Mouse (Mus musculus) cerebral cortex, adult 2 months (tissue): ENCODE results near the gene Slit2.

Source experiments
- WGBS: fragments of 180-500 bp; shearing (Covaris S2); methylation state at CpG from one replicate; pipeline ENCODE4 v1.1.7; 2018; 5-methylcytosine and 5-hydroxymethylcytosine counted together

Gene Slit2

DNA sequence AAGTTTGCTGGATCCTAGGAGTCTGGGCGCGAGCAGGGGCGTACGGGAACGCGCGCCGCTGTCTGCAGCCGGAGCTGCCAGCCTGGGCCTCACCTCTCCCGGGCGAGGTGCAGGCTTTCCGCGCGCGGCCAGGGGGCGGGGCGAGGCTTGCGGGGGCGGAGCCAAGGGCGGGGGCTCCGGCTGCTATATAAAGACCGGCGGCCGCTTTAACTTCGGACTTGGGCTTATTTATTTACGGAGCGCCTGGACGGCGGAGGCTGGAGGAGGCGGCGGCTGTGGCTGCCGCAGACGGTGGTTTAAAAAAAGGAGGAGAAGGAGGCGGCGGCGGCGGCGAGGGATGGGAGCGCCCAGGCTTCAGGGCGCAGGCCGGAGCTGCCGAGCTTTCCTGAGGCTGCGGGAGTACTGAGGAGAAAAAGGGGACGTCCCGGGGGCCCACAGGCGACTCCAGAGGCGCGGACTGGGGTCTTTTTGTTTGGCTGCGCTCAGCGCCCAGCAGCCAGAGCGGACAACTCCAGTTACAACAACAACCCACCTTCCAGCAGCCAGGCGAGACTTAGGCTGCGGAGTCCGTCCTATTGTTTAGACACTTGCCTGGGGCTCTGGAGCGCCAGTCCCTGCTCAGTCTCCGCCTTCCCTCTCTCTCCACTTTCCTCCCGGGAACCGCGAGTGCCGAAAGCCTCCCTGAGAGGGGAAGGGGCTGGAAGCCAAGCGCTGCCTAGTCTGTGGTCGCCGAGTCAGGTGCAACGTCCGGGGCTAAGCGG is at the start of gene Slit2:
TSS of gene Slit2 (plus strand) at position 198 of the 761 bp plus-strand sequence.
- under 1% methylated on average over 66 of the region's 66 CpGs for WGBS

DNA sequence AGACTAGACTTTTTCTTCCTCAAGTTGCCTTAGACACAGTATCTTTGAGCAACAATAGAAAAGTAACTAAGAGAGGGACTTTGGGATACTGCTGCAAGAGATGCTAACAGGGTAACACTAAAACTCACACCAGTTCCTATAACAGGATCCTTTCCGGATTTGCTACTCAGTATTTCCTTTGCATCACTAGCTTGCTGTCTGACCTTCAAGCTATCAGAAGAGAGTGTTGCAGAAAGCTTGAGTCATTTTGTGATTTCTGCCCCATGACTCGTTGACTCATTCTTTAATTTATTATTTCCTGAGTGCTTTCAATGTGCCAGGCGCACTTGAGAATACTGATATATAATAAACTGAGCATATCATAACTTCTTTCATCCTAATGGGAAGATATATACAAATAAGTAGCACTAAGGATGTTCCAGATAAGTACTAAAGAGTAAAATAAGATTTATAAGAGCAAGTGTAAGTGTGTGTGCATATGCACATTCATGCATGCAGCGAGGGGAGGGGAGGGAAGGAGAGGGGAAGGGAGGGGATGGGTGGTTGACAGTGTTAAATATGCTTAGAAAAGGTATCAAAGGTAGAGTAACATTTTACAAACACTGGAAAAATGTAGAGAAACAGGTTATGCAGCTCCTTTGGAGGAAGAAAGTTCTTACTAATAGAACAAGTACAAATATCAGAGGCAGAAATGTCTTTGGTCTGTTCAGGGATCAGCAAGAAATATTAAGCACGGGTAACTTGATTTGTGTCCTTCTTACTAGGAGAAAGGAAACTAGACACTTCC is 44.2 kb upstream of the Slit2 start:
- 85% methylated on average over 5 of the region's 5 CpGs for WGBS

- WGBS = 74% methylated on average over 1 of the region's 1 CpGs
Measured at GRCm38 (mm10) chr5:47956451-47956850, 26.5 kb upstream of the Slit2 start.

- WGBS = 48% methylated on average over 2 of the region's 2 CpGs
Measured at GRCm38 (mm10) chr5:47975795-47976194, 7.1 kb upstream of the Slit2 start.

GRCm38 (mm10) chr5:47979371-47979770 is 3.6 kb upstream of the Slit2 start:
- 45% methylated on average over 4 of the region's 4 CpGs for WGBS

DNA sequence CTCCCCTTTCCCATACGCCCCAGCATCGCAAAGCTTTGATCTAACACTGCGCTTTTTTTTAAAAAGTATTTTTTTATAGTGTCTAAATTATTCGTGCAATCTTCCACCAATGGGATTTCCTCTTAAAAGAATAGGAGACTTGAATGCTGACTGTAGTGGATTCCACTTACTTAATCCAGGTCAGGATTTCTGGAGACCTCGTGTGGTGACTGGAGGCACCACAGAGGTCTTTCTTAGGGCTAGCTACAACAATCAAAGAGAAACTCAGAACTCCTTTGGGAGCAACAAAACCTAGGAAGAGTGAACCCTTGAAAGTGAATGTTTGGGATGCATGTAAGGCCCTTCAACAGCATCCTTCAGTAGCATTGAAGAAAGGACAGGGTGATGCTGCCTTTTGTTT is 2.5 kb upstream of the Slit2 start:
- 46% methylated on average over 5 of the region's 5 CpGs for WGBS

DNA sequence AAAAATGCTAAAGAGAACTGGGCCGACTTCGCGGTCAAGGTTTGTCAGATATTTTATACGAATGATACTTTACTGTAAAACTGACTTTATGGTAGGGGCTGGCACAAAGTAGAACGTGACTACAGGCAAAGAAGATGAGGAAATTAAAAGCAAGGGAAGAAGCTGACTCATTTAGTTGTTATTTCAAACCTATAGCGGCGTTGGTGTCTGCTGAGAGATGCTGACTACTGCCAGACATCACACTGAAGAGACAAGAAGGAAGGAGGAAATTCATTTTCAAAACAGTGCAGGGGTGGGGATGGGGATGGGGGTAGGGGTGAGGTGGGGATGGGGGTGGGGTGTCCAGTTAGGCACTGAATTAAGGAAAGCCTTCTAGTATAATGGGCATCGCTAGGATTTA is 987 bp upstream of the Slit2 start:
- WGBS = 61% methylated on average over 8 of the region's 8 CpGs

DNA sequence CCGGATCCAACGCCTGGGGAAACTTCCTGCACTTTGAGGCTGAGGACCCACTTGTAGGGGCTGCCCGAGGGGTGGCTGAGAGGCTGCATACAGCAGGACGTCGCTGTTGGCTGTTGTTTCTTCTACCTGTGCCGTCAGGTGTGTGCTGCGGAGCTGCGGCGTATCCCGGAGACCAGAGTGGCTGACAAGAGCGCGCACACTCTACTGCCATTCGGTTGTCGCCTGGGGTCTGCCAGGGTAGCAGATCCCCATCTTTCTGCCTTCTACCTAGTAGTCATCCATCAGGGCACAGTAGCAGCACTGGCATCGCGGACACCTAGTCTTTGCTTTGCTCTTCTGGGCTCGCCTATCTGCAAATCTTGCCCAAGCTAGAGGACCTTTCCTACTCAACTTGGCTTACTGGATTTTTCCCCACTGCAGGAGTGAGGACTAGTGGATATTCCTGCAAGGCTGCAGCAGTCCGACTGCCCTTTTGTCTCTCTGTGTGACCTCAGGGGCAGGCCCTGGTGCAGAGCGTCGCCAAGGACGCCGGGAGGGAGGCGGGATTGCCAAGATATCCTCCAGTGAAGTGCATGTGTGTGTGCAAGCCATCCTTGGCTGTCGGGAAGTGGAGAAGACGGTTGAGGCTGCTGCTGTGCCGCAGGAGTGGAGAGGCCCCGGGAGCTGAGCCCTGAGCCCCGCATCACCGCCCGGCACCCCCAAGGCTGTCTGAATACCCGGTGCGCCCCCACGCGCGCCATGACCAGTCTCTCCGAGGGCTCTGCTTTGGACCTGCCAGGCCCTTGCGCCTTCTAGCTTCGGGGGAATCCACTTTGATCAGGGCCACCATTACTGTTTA is 1.0 kb downstream of the Slit2 start:
- 1% methylated on average over 38 of the region's 38 CpGs for WGBS

GRCm38 (mm10) chr5:47984584-47985197 is 1.8 kb downstream of the Slit2 start:
- 15% methylated on average over 23 of the region's 23 CpGs for WGBS

DNA sequence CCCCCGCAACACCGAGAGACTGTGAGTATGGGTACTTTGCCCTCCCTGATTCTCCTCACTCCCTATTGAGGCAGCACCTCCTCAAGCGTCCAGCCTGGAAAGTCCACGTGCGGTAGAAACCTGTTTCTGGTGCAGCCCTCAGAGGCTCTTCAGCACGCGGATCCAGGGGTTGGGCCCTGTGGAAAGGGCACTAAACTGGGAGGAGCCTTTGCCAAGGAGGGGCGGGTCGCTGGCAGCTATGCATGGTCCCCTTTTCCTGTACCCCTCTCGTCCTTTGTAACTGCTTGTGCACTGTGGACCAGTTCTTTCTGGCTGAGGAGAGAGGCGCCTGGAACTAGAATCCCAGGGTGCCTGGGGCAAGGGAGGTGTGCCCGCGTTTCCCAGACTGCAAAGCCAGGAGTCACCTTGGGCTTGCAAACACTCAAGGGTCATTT is 2.3 kb downstream of the Slit2 start:
- WGBS = 5% methylated on average over 13 of the region's 13 CpGs

- 3% methylated on average over 48 of the region's 48 CpGs for WGBS
Measured at GRCm38 (mm10) chr5:47985901-47986670, 3.1 kb downstream of the Slit2 start.

DNA sequence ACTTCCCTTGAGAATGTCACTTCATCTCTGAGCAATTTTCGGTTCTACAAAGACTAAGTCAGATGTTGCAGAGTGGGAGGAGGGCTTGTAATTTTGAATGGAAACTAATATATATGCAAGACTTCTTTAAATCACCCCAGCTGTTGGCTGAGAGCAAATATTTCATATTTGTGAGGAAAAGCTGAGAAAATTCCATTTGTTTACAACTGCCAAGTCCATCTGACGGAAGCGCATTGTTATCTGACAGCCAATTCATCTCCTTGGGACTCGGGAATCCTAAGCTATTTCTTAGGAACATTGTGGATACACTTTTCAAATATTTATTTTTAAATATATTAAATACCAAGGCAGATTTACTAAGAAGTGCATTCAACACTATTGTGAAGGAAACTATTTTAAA is 8.0 kb downstream of the Slit2 start:
- 91% methylated on average over 4 of the region's 4 CpGs for WGBS

DNA sequence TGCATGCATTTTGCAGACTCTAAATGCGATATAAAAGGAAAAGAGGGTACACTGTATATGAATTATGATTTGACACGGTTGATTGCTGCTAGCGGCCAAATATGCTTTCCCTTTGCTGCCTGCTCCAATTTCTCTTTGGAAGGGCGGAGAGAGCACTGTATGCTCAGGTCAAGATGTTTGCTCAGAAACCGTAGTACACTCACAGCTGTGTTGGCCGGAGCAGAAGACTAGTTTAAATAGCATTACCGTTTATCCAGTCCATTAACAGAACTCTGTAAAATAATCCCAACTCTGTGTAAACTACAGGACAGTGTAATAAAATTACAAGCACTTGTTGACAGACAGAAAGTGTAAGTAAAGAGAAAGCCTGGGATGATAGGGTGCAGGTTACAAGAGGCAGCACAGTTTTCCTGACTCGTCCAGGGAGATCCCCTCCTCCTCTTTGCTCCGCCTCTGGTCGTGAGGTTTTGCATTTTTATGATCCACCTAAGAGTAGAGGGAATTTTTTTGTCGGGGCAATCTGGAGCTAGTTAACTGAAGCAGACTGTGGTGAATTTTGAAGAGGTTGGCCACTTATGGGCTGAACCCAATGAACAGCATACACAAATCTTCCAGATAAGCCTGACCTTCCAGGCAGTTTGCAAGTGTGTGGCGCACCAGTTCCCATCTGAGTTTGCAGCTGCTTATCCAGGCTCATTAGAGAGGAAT is 20.9 kb downstream of the Slit2 start:
- 80% methylated on average over 12 of the region's 12 CpGs for WGBS

GRCm38 (mm10) chr5:48005533-48005932 is 22.6 kb downstream of the Slit2 start:
- 70% methylated on average over 9 of the region's 9 CpGs for WGBS

GRCm38 (mm10) chr5:48023441-48023840 is 40.5 kb downstream of the Slit2 start:
- 83% methylated on average over 4 of the region's 4 CpGs for WGBS

GRCm38 (mm10) chr5:48034875-48035274 is 51.9 kb downstream of the Slit2 start:
- WGBS = 91% methylated on average over 1 of the region's 1 CpGs

- WGBS = 37% methylated on average over 5 of the region's 5 CpGs
Measured at GRCm38 (mm10) chr5:48038033-48038432, 55.1 kb downstream of the Slit2 start.

- 55% methylated on average over 8 of the region's 8 CpGs for WGBS
Measured at GRCm38 (mm10) chr5:48048986-48049751, 66.2 kb downstream of the Slit2 start.

DNA sequence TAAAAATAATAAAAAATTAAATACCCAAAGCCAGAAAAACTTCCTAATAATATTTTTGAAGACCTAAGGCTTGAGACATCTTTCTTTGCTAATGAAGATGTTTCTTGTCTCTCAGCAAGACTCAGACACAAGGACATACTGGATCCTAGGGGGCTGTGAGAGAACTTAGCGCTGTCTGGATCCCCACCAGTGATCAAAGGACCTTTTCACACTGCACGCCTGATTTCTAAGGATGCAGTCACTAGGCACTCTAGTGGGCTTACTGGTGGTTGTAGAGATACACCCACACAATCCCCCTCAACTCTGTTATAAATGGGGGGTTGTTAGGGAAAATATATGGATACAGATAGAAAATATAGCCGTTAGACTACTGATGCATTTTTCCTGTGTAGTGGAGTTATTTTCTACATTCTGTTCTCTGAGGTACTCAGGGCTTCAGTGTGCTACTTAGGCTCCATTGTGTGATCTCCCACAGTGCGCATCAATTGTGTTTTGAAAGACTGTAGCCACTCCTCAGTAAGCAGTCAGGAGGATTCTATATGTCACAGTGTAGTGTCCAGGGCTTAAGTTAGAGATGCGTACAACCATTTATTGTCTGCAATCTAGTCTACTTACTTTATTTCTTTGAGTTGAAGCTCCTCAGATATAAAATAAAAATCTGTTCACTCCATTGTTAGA is 67.8 kb downstream of the Slit2 start:
- 89% methylated on average over 5 of the region's 5 CpGs for WGBS
